Mouse (Mus musculus): Measurements from ENCODE around the gene G6pc2.

DNA sequence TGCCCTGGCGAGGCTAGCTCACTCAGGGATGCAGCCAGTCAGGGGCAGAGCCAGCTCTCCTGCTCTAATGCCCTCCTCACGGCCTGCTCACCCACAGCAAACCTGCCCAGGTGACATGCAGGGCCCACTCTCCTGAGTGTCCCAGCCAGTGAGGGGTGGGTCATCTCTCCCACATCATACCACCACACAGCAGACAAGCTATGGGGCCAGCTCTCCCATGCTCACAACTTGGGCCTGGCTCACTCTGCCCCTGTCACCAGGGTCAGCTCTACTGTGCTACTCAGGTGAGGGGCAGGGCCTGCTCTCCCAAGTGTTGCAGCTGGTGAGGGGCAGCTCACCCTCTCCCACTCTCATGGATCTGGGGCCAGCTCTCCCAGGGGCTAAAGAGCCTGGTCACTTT is 22.9 kb upstream of the G6pc2 start:
- TF ChIP-seq CTCF (IDR thresholded peaks at IDR 0.05; ENCODE audit: low read depth, low read length) (no peak), POLR2A (IDR thresholded peaks at IDR 0.05; ENCODE audit: borderline replicate concordance, low read depth, low read length) (no peak)
